Mouse (Mus musculus) adrenal gland (tissue): ENCODE measurements around the gene Galntl5.
"Not testable (repeated sequence)": the region's sequence is repeated elsewhere in the genome, so short reads cannot be mapped to it uniquely, and the experiment has no call there.

Source experiments
- intact Hi-C: fragments of 180-260 bp; cut with DNase I; formaldehyde crosslinking; loops from one replicate; pipeline ENCODE4 v1.15.1; 2025
- long read RNA-seq, 2 experiments: library from polyadenylated mRNA; unstranded; transcript quantifications; one replicate each; pipeline ENCODE4 v2.0.0; 2020; ENCODE audit warnings: borderline replicate concordance in 1 of 2; ENCODE audit not compliant: insufficient replicate concordance in 1 of 2

Galntl5 gene
- long read RNA-seq, experiment 1: 0 reads
- long read RNA-seq, experiment 2: 0 reads

- intact Hi-C loops: no loop called here
These were observed at the start of gene Galntl5 for GRCm38 (mm10) chr5:25181004-25181531. Gene Galntl5, plus strand, starts transcription at chr5:25181460.

- intact Hi-C loops: no loop called here
These were observed 34.6 kb upstream of the Galntl5 start for GRCm38 (mm10) chr5:25146705-25147104.

GRCm38 (mm10) chr5:25149331-25149965, 31.8 kb upstream of the Galntl5 start:
- intact Hi-C loops: no loop called here

- intact Hi-C loops: no loop called here
These were observed 27.8 kb upstream of the Galntl5 start for GRCm38 (mm10) chr5:25153491-25153890.

GRCm38 (mm10) chr5:25153996-25154395, 27.3 kb upstream of the Galntl5 start:
- intact Hi-C loops: no loop called here

GRCm38 (mm10) chr5:25154823-25155222, 26.4 kb upstream of the Galntl5 start:
- intact Hi-C loops: no loop called here

- intact Hi-C loops: no loop called here
These were observed 25.9 kb upstream of the Galntl5 start for GRCm38 (mm10) chr5:25155351-25155750.

- intact Hi-C loops: no loop called here
These were observed 24.1 kb upstream of the Galntl5 start for GRCm38 (mm10) chr5:25157136-25157535.

GRCm38 (mm10) chr5:25160515-25160914, 20.7 kb upstream of the Galntl5 start:
- intact Hi-C loops: loop anchor here (10.0 kb wide), 1 partner anchor 246 kb away; no protein-coding TSS in a partner anchor

GRCm38 (mm10) chr5:25162981-25163380, 18.3 kb upstream of the Galntl5 start:
- intact Hi-C loops: loop anchor here (10.0 kb wide), 1 partner anchor 248 kb away; no protein-coding TSS in a partner anchor

GRCm38 (mm10) chr5:25163938-25164337, 17.3 kb upstream of the Galntl5 start:
- intact Hi-C loops: loop anchor here (2.0 to 10.0 kb wide), 2 partner anchors 141 to 249 kb away; no protein-coding TSS in a partner anchor

- intact Hi-C loops: loop anchor here (2.0 to 10.0 kb wide), 2 partner anchors 142 to 250 kb away; no protein-coding TSS in a partner anchor
These were observed 16.9 kb upstream of the Galntl5 start for GRCm38 (mm10) chr5:25164341-25164740.

GRCm38 (mm10) chr5:25165102-25165788, 16.0 kb upstream of the Galntl5 start:
- intact Hi-C loops: loop anchor here (2.0 to 10.0 kb wide), 2 partner anchors 142 to 250 kb away; no protein-coding TSS in a partner anchor

GRCm38 (mm10) chr5:25165789-25166135, 15.5 kb upstream of the Galntl5 start:
- intact Hi-C loops: loop anchor here (2.0 to 10.0 kb wide), 2 partner anchors 143 to 251 kb away; no protein-coding TSS in a partner anchor

- intact Hi-C loops: loop anchor here (10.0 kb wide), 1 partner anchor 252 kb away; no protein-coding TSS in a partner anchor
These were observed 14.6 kb upstream of the Galntl5 start for GRCm38 (mm10) chr5:25166665-25167064.

- intact Hi-C loops: not testable (repeated sequence)
These were observed 3.3 kb upstream of the Galntl5 start for GRCm38 (mm10) chr5:25177937-25178336.

- intact Hi-C loops: not testable (repeated sequence)
These were observed 2.7 kb upstream of the Galntl5 start for GRCm38 (mm10) chr5:25178543-25178942.

- intact Hi-C loops: no loop called here
These were observed 2.0 kb upstream of the Galntl5 start for GRCm38 (mm10) chr5:25179284-25179683.

- intact Hi-C loops: no loop called here
These were observed 1.2 kb upstream of the Galntl5 start for GRCm38 (mm10) chr5:25179936-25180488.

GRCm38 (mm10) chr5:25183595-25183994, 2.3 kb downstream of the Galntl5 start:
- intact Hi-C loops: no loop called here

- intact Hi-C loops: no loop called here
These were observed 3.3 kb downstream of the Galntl5 start for GRCm38 (mm10) chr5:25184594-25184993.

GRCm38 (mm10) chr5:25187727-25188126, 6.5 kb downstream of the Galntl5 start:
- intact Hi-C loops: no loop called here
